Comparison of ENCODE assay signal across 10 mouse cellular contexts in the genomic region with DNA sequence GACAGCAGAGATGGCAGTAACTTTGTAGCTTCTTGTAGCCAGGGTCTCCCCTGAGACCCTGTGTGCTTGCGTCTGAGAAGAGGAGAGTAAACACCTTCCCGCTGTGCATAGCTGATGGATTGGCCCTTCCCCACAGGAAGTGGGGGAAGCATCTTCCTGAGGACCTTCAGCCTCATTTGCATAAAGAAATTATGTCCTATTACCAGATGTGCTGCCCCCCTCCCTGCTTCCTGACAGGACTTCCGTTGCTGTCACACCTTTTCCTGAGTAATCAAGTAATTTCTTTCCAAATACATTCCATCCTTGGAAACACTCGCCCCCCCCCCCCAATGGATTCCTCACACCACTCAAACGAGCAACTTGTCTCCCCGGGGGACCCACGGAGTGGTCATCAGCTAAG.
DNase-seq lines count a peak whose midpoint lies in the region; ATAC-seq and TF ChIP-seq lines count a peak whose summit lies in the region.
"Had no signal": no experiment of that assay in that cellular context is flagged by ENCODE, and none has a peak within 500 bp of the region (broad histone marks: within the 10 kb centered on the region; RNA-seq: fewer than 3 reads in every experiment).

No protein-coding gene starts in this region.

- peak overlapping the region; percentile 10 for H3K4me2 ChIP-seq in lung, embryonic 15.5 days
- H3K4me2 ChIP-seq in liver, embryonic 15.5 days = peak overlapping the region; percentile 74
- H3K4me2 ChIP-seq: midbrain, embryonic 15.5 days had no signal

- 12% methylated on average over 7 of the region's 7 CpGs for WGBS in lung, embryonic 15.5 days
- WGBS in liver, embryonic 15.5 days (ENCODE audit: insufficient replicate concordance) = 4% methylated on average over 7 of the region's 7 CpGs

- H3K4me1 ChIP-seq in lung, embryonic 15.5 days = peaks cover 16% of the 10 kb centered on the region
- peaks cover 100% of the 10 kb centered on the region for H3K4me1 ChIP-seq in liver, embryonic 15.5 days (replicated peaks)

- H3K4me3 ChIP-seq in lung, embryonic 15.5 days = no peak overlapping the region
- peak overlapping the region; percentile 39 for H3K4me3 ChIP-seq in liver, embryonic 15.5 days (replicated peaks)
- H3K4me3 ChIP-seq in left cerebral cortex, adult 2 months = no peak overlapping the region
- H3K4me3 ChIP-seq: midbrain, embryonic 15.5 days had no signal

- H3K9me3 ChIP-seq in lung, embryonic 15.5 days = no peaks in the 10 kb centered on the region
- no peaks in the 10 kb centered on the region for H3K9me3 ChIP-seq in liver, embryonic 15.5 days (replicated peaks)
- H3K9me3 ChIP-seq: midbrain, embryonic 15.5 days had no signal

- H3K27ac ChIP-seq in lung, embryonic 15.5 days = no peak overlapping the region
- peak overlapping the region; percentile 99 for H3K27ac ChIP-seq in liver, embryonic 15.5 days (replicated peaks)
- no peak overlapping the region for H3K27ac ChIP-seq in left cerebral cortex, adult 2 months
- H3K27ac ChIP-seq: midbrain, embryonic 15.5 days had no signal

- H3K27me3 ChIP-seq in lung, embryonic 15.5 days = no peaks in the 10 kb centered on the region
- H3K27me3 ChIP-seq in liver, embryonic 15.5 days = no peaks in the 10 kb centered on the region
- H3K27me3 ChIP-seq: midbrain, embryonic 15.5 days had no signal

- intact Hi-C loops in left cerebral cortex, adult 2 months (cut with DNase I) = no loop called here

- no peak overlapping the region for H3K9ac ChIP-seq in lung, embryonic 15.5 days
- H3K9ac ChIP-seq in liver, embryonic 15.5 days = peak overlapping the region; percentile 65
- H3K9ac ChIP-seq: midbrain, embryonic 15.5 days had no signal

- no peak for DNase-seq in lung, postnatal 25 days (ENCODE audit: low spot score)
- peak; percentile 93 for DNase-seq in R1 (ENCODE audit: low read depth, low spot score)
- DNase-seq in kidney, adult 18-20 months = peak; percentile 20
- no peak for DNase-seq in left cerebral cortex, adult 2 months (ENCODE audit: extremely low spot score in 1 of 2, low spot score in 2 of 2)
- no peak for DNase-seq in spleen, adult 12 weeks (ENCODE audit: low spot score)
- DNase-seq: cerebellum, adult 2 months had no signal

- TF ChIP-seq CTCF in left cerebral cortex, adult 2 months (IDR thresholded peaks at IDR 0.05) = no peak

- no peak for ATAC-seq in lung, embryonic 15.5 days (ENCODE audit: borderline replicate concordance, extremely low read depth, low FRiP score, low TSS enrichment)
- no peak for ATAC-seq in liver, embryonic 15.5 days (ENCODE audit: insufficient read depth)
- ATAC-seq in frontal cortex, adult (ENCODE audit: low TSS enrichment) = no peak
- ATAC-seq: midbrain, embryonic 15.5 days had no signal

- H3K36me3 ChIP-seq in lung, embryonic 15.5 days = no peaks in the 10 kb centered on the region
- no peaks in the 10 kb centered on the region for H3K36me3 ChIP-seq in liver, embryonic 15.5 days (replicated peaks)
- H3K36me3 ChIP-seq: midbrain, embryonic 15.5 days had no signal

Comparison
In these comparisons a context has a peak if more than half of its experiments do, and no peak if none do; other contexts are left out.
1. DNase-seq: peak in R1 (single experiment) and kidney, adult 18-20 months (single experiment); none in lung, postnatal 25 days (single experiment), left cerebral cortex, adult 2 months (0 of 2) and spleen, adult 12 weeks (single experiment).